Mouse (Mus musculus): ENCODE data around the gene Epb41l3. TPM values are rescaled to one million over a fixed set of nuclear protein-coding genes. Genes with fewer than 3 reads are reported as not detected.
"Not testable (repeated sequence)": the region's sequence is repeated elsewhere in the genome, so short reads cannot be mapped to it uniquely, and the experiment has no call there.

The Epb41l3 gene
- polyA plus RNA-seq, 1 experiment: not detected

- 48% methylated on average over 8 of the region's 8 CpGs for WGBS
- Histone ChIP-seq H3K4me1 (ENCODE audit: control insufficient read depth, insufficient read depth, low read length) (peaks cover 6% of the 10 kb centered on the region), H3K4me3 (ENCODE audit: insufficient read depth, low read depth, low read length) (no peak overlapping the region), H3K27ac (ENCODE audit: insufficient read depth, low read depth, low read length) (no peak overlapping the region)
- TF ChIP-seq CTCF (IDR thresholded peaks at IDR 0.05; ENCODE audit: insufficient read depth, low read depth, low read length) (no peak), POLR2A (IDR thresholded peaks at IDR 0.05; ENCODE audit: insufficient read depth, low read depth, low read length) (no peak)
These were observed 27.8 kb downstream of the Epb41l3 start for GRCm38 (mm10) chr17:69103326-69103725.

- no peak overlapping the region for H3K27ac ChIP-seq (ENCODE audit: insufficient read depth, low read depth, low read length)
- H3K4me3 ChIP-seq (ENCODE audit: insufficient read depth, low read depth, low read length): no peak overlapping the region
- no peak for TF ChIP-seq POLR2A (IDR thresholded peaks at IDR 0.05; ENCODE audit: insufficient read depth, low read depth, low read length)
- TF ChIP-seq CTCF (IDR thresholded peaks at IDR 0.05; ENCODE audit: insufficient read depth, low read depth, low read length): no peak
- WGBS: 65% methylated on average over 14 of the region's 14 CpGs
- peaks cover 7% of the 10 kb centered on the region; the same call in 1 of the 2 replicates for H3K4me1 ChIP-seq (ENCODE audit: control insufficient read depth, insufficient read depth, low read length)
These were observed 29.7 kb downstream of the Epb41l3 start for GRCm38 (mm10) chr17:69105035-69105798.

- H3K4me3 ChIP-seq (ENCODE audit: insufficient read depth, low read depth, low read length): no peak overlapping the region
- TF ChIP-seq CTCF (IDR thresholded peaks at IDR 0.05; ENCODE audit: insufficient read depth, low read depth, low read length) (no peak), POLR2A (IDR thresholded peaks at IDR 0.05; ENCODE audit: insufficient read depth, low read depth, low read length) (no peak)
- peaks cover 7% of the 10 kb centered on the region; the same call in 1 of the 2 replicates for H3K4me1 ChIP-seq (ENCODE audit: control insufficient read depth, insufficient read depth, low read length)
- WGBS: 29% methylated on average over 5 of the region's 5 CpGs
- H3K27ac ChIP-seq (ENCODE audit: insufficient read depth, low read depth, low read length): no peak overlapping the region
These were observed 30.4 kb downstream of the Epb41l3 start for GRCm38 (mm10) chr17:69105799-69106401.

DNA sequence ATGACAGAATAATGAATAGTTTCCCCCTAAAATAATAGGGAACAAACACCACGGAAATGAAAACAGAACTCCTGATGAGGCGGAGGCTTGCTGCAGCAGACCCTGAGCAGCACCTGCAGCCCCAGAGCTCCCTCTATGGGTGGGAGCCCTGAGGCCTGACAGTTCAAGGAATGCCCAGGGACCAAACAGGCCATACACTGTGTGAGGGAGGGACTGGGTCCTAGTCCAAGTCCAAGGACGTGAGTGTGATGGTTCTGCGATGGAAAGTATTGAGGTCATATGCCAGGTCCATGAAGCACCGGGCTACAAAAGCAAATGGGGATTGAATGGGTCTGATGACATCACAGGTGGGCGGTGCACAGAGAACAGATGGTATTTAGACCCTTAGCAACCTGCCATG, 33.7 kb downstream of the Epb41l3 start:
- no peak for TF ChIP-seq CTCF (IDR thresholded peaks at IDR 0.05; ENCODE audit: insufficient read depth, low read depth, low read length)
- TF ChIP-seq POLR2A (IDR thresholded peaks at IDR 0.05; ENCODE audit: insufficient read depth, low read depth, low read length): no peak
- Histone ChIP-seq H3K4me1 (ENCODE audit: control insufficient read depth, insufficient read depth, low read length) (peaks cover 7% of the 10 kb centered on the region; the same call in 1 of the 2 replicates), H3K27ac (ENCODE audit: insufficient read depth, low read depth, low read length) (no peak overlapping the region), H3K4me3 (ENCODE audit: insufficient read depth, low read depth, low read length) (no peak overlapping the region)
- WGBS: 58% methylated on average over 6 of the region's 6 CpGs

DNA sequence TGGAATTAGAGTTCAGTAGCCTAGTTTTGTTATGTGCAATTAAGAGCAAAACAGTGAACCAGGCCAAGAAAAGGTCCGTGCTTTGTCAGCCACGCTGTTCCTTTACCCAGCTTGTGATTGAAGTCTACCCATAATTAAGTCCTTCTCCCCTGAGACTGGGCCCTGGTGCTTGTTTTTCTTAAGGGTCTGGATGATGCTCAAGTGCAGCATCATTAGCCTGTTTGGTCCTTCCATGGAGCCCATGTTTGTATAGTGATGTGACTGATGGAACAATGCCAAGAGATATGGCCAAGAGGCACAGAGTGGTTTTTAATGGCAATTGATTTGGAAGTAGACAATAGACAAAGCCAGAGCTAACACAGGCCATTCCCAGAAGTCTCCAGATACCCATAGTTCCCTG, 36.7 kb downstream of the Epb41l3 start:
- WGBS: 43% methylated on average over 2 of the region's 2 CpGs
- TF ChIP-seq POLR2A (IDR thresholded peaks at IDR 0.05; ENCODE audit: insufficient read depth, low read depth, low read length) (no peak), CTCF (IDR thresholded peaks at IDR 0.05; ENCODE audit: insufficient read depth, low read depth, low read length) (no peak)
- Histone ChIP-seq H3K27ac (ENCODE audit: insufficient read depth, low read depth, low read length) (no peak overlapping the region), H3K4me1 (ENCODE audit: control insufficient read depth, insufficient read depth, low read length) (peaks cover 4% of the 10 kb centered on the region; the same call in 1 of the 2 replicates), H3K4me3 (ENCODE audit: insufficient read depth, low read depth, low read length) (no peak overlapping the region)

GRCm38 (mm10) chr17:69119183-69119582, 43.7 kb downstream of the Epb41l3 start:
- Histone ChIP-seq H3K4me3 (ENCODE audit: insufficient read depth, low read depth, low read length) (no peak overlapping the region), H3K4me1 (ENCODE audit: control insufficient read depth, insufficient read depth, low read length) (peaks cover 6% of the 10 kb centered on the region), H3K27ac (ENCODE audit: insufficient read depth, low read depth, low read length) (no peak overlapping the region)
- 82% methylated on average over 8 of the region's 8 CpGs for WGBS
- no peak for TF ChIP-seq CTCF (IDR thresholded peaks at IDR 0.05; ENCODE audit: insufficient read depth, low read depth, low read length)
- TF ChIP-seq POLR2A (IDR thresholded peaks at IDR 0.05; ENCODE audit: insufficient read depth, low read depth, low read length): no peak

- WGBS: 7% methylated on average over 19 of the region's 19 CpGs
- Histone ChIP-seq H3K27ac (ENCODE audit: insufficient read depth, low read depth, low read length) (no peak overlapping the region), H3K4me3 (ENCODE audit: insufficient read depth, low read depth, low read length) (peak overlapping the region; percentile 23; the same call in 1 of the 2 replicates), H3K4me1 (ENCODE audit: control insufficient read depth, insufficient read depth, low read length) (peaks cover 6% of the 10 kb centered on the region)
- TF ChIP-seq CTCF (IDR thresholded peaks at IDR 0.05; ENCODE audit: insufficient read depth, low read depth, low read length) (no peak), POLR2A (IDR thresholded peaks at IDR 0.05; ENCODE audit: insufficient read depth, low read depth, low read length) (no peak)
These were observed 45.3 kb downstream of the Epb41l3 start for GRCm38 (mm10) chr17:69120533-69121358.

DNA sequence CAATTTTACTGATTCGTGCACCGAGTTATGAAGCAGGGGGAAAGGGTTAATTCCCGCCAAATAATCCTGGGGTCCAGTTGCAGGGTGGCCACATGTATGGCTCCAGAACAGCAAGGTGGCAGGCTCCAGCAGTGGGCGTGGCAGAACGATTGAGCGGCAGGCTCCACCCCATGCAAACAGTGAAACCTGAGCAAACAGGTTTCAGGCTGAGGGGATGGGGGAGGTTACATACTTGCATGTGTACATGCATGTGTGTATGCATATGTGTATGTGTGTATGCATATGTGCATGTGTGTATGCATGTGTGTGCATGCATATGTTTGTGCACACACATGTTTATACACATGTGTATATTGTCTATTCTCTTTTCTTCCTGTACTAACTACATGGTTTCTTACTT, 46.9 kb downstream of the Epb41l3 start:
- H3K27ac ChIP-seq (ENCODE audit: insufficient read depth, low read depth, low read length); H3K4me1 ChIP-seq (ENCODE audit: control insufficient read depth, insufficient read depth, low read length); H3K4me3 ChIP-seq (ENCODE audit: insufficient read depth, low read depth, low read length): not testable (repeated sequence)
- WGBS: 24% methylated on average over 6 of the region's 6 CpGs

DNA sequence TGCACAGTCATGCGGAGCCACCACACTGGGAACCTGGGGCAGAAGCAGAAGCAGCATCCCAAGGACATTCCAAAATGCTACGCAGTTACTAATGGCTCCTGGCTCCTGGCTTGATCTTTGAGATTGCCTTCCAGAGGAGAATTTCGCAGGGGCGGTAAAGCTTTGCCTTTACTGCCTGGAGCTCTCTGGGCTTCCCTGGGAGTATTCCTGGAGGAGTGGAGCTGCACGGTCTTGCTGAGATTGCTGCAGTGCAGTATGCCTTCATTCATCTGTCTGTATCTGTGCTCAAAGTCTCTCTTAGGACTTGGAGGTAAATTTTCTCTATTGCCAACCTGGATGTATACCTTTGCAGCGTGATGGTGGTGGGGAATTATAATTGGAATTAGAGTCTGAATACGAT, 52.0 kb downstream of the Epb41l3 start:
- TF ChIP-seq POLR2A (IDR thresholded peaks at IDR 0.05; ENCODE audit: insufficient read depth, low read depth, low read length) (no peak), CTCF (IDR thresholded peaks at IDR 0.05; ENCODE audit: insufficient read depth, low read depth, low read length) (no peak)
- WGBS: 65% methylated on average over 7 of the region's 7 CpGs
- H3K27ac ChIP-seq (ENCODE audit: insufficient read depth, low read depth, low read length): no peak overlapping the region
- H3K4me1 ChIP-seq (ENCODE audit: control insufficient read depth, insufficient read depth, low read length): peaks cover 4% of the 10 kb centered on the region; the same call in 1 of the 2 replicates
- no peak overlapping the region for H3K4me3 ChIP-seq (ENCODE audit: insufficient read depth, low read depth, low read length)
